Mouse (Mus musculus) thymus, adult 2 months (tissue): ENCODE measurements at regions not wholly inside any gene's neighbourhood (a gene's known extent, or its start where the extent isn't known, plus 50 kb on each side); places are given as distances from the start of the nearest gene placed in this dataset.

Experiments
- CTCF ChIP-seq: fragments of 200-500 bp; IDR thresholded peaks from 2 replicates; pipeline ENCODE4 v1.5.1; 2012; ENCODE audit warnings: mild to moderate bottlenecking, control low read depth, low read length, moderate library complexity, borderline replicate concordance; ENCODE audit not compliant: control insufficient read depth, poor library complexity, insufficient read depth; ENCODE audit errors: extremely low read depth
- POLR2A ChIP-seq: fragments of 200-500 bp; IDR thresholded peaks from 2 replicates; pipeline ENCODE4 v1.6.1; 2012; ENCODE audit warnings: mild to moderate bottlenecking, low read length, control low read depth, moderate library complexity; ENCODE audit not compliant: control insufficient read depth, poor library complexity, insufficient read depth; ENCODE audit errors: extremely low read depth

GRCm38 (mm10) chr8:116053043-116053442 lies 345.4 kb upstream of the Maf start:
- TF ChIP-seq CTCF = no peak
- TF ChIP-seq POLR2A = no peak
